Mouse (Mus musculus): ENCODE results near the gene Dguok. TPM values are rescaled to one million over a fixed set of nuclear protein-coding genes. Genes with fewer than 3 reads are reported as not detected.

Gene Dguok
- total RNA-seq, 2 experiments from 2014 or later: 28.2 to 33.3 TPM

DNA sequence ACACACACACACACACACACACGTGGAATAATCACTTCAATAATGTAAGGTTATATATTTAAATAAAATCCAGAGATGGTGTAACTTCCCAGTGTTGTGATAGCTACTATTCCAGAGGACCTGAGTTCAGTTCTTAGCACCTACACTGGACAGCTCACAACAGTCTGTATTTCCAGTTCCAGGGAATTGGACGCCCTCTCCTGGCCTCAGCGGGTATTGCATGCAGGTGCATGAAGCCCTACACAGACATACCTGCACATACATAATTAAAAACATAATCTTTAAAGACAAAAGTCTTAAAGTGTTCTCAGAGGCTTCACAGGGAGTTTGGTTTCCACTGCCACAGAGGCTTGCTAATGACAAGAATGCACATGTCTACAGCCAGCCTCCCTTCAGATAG is 6.3 kb downstream of the Dguok start:
- DNase-seq (ENCODE audit: low spot score in 2 of 2): no peak

DNA sequence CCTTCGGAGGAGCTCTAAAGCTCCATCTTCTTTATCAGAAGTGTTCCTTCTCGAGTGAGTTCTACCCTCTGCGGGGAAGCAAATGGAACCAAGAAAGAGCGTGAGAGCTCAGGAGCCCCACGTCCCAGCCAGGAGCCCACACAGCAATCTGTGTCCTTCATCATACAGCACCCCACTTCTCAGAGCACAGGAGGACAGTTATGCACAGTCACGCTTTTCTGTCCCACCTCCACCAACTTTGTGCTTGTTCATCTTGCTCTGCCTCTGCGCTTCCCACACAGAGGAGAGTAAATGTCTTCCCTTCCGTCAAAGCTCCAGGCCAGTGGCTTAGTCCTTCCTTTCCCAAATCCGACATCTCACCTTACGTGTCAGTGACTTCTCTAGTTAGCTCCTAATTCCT is 7.7 kb downstream of the Dguok start:
- DNase-seq (ENCODE audit: low spot score in 2 of 2): peak in 1 of 2 experiments; percentile 41

DNA sequence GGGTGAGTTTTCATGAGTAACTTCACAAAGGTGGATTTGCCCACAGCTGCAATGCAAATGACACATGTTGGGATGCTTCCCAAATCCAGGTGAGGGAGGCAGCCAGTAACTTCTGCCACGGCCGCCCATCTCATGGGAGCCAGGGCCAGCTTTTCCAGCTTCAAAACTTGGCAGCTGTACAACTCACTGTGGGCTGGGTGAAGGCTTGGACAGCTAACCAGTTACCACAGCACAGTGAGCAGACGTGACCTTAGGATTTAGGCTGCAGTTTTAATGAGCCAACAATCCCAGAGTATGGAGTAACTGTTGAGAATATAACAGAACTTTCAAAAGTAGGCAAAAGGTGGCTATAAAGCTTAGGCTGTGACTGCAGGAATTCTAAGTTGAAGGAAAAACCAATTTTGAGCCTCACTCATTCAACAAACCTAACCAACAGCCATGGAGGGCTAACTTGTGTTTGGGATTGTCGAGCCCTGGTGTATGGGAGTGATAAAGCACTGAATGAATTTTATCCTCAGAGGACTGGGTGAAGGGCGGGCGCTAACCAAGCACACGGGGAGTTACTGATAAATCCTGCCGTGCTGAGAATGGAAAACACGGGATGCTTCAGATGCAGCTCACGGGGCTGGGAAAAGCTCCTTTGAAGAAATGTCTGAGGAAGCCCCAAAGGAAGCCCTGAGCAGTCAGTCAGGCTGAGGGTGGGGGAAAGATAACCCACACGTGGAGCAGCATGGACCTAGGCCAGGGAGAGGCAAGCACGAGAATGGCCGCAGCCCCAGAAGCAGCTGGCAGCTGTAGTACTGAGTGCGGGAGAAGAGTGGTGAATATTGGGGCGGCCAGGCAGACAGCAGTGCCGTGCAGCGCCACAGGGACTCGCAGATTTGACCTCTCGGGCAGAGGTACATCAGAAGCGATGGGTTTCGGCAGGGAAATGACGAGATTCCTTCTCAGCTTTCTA is 9.7 kb downstream of the Dguok start:
- DNase-seq (ENCODE audit: low spot score in 2 of 2): no peak

DNA sequence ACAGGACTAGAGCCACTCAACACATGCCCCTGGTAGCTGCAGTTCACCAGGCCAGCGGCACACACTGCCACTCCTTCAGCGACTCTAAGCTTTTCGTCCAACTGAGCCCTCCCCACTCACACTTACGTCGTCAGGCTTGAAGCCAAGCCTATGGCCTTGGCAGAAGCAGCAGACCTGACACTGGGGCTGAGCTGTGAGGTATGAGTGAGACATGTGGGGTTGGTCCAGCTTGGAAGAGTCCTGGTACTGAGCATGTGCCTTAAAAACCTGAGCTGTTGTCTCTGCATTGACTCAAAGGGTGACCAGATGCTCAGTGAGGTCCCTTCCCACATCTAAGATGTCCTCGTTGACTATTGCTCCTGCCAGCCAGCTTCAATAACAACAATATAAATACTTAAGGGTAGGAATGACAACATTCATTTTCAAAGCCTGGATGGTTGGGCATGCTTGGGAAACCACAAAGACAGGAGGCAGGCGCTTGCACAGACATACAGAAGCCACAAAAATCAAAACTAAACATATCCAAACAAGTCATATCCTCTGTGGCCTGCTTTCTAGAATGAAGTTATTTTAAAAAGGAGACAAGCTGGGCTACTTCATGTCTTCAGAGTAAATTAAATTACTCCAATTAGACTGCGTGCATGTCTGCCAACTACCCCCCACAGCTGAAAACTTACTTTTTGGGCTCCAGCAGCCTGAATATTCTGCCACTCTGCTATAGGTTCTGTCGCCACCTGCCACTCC is 10.6 kb downstream of the Dguok start:
- DNase-seq (ENCODE audit: low spot score in 2 of 2): no peak

DNA sequence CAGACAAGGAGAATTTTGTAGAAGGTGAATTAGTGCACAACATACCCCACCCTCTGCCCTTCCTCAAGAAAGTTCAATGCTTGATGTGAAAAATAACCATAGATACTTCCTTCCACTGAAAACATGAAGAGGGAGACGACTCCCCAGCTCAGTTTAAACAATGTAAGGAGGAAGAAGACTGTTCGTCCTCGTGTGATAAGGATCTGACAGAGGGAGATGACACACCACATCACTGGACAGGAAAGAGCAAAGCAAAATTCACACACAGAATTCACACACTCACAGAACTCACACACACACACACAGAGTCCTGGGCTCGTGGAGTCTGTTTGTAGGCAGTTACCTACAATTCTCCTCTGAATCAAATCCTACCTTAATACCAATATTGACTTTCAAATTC is 16.1 kb downstream of the Dguok start:
- DNase-seq (ENCODE audit: low spot score in 2 of 2): no peak

DNA sequence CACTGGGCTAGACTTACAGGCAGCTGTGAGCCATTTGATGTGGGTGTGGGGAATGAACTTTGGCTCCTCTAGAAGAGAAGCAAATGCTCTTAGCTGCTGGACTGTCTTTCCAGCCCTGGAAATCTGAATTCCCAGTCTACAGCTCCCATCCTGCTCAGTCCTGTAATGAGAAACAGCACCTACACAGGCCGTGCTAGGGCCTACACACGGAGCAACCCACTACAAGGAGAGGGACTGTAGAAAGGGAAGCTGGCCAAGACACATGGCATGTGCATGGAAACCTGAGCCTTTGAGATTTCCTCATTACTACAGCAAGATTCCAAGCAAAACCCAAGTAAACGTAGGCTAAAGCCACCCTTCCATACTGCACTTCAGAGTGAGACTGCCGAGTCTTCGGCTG is 18.6 kb downstream of the Dguok start:
- no peak for DNase-seq (ENCODE audit: low spot score in 2 of 2)

DNA sequence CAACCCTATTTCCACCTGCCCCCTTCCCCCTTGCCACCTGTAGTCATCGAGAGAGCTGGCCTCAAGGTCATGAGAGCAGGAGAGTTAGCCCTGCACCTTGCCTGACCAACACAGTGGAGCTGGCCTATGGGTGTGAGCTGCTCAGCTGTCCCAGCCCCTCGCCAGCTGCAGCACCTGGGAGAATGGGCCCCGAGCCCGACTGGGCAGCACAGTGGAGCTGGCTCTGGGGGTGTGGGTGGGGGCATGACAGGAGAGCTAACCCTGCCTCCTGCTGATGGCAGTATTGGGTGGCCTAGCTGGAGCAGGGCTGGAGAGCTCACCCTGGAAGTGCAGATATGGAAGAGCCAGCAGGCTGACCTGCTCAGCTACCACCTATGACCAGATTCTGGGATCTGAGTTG is 19.5 kb downstream of the Dguok start:
- DNase-seq (ENCODE audit: low spot score in 2 of 2): no peak

DNA sequence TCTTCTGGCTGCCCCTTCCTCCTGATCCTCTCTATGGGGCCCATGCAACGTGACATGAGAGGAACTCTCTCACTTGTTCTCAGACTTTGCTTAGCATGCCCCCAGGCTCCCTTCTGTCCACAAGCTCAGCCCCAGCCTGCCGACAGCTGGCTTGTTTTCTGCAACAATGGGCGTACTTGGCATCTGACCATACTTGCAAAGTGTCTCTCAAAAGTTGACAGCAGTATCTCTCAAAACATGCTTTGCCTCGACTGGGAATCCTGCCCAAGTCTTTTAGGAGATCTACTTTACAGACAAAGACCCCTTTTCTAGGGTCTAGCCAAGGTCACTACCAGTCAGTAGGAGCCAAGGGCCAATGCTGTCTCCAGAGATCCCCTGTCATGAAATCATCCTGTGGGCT is 20.9 kb downstream of the Dguok start:
- no peak for DNase-seq (ENCODE audit: low spot score in 2 of 2)

DNA sequence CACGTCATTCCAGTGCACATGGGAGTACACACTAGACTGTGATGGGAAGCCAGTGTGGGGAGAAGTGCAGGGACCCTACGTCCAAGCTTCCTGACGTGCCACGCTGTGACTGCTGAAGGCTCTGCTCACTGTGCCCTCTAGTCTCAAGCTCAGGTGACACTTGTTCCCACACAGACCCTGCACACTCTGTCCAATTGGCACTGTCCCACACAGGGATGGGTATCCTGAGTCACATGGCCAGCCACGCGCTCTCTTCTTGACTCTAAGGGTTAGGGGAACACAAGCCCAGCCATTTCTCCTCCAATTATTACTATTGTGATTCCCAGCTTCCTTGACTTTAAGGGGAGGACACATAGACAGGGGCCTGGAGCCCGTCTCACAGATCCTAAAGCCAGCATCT is 23.0 kb downstream of the Dguok start:
- DNase-seq (ENCODE audit: low spot score in 2 of 2): no peak

DNA sequence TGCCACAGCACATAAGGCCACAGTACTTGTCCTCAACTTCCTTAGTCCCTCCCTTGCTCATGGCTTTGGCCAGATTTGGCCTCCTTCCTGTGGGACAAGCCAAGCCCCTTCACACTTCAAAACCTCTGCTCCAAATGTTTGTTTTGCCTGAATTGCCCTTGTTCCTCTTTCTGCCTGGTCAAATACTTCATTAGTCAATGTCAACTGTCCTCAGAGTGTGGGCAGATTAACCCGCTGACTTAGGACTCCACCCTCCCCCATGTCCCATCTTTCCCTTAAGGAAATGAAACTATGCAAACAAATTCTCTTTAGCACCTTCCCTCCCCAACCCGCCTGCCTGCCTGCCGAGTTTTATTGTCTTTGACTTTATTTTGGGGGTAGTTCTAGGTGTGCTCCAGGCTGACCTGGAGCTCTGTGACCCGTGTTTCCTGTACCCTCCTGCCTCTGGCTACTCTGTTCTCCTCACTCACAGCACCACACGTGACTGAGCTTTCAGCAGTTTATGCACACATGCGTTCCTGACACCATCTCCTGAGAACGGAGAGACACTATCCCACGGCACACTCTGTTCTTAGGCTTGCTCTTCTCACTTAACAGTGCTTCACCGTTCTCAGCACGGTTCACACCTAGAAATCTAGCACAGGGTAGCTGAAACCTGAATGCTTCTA is 24.2 kb downstream of the Dguok start:
- DNase-seq (ENCODE audit: low spot score in 2 of 2): no peak

DNA sequence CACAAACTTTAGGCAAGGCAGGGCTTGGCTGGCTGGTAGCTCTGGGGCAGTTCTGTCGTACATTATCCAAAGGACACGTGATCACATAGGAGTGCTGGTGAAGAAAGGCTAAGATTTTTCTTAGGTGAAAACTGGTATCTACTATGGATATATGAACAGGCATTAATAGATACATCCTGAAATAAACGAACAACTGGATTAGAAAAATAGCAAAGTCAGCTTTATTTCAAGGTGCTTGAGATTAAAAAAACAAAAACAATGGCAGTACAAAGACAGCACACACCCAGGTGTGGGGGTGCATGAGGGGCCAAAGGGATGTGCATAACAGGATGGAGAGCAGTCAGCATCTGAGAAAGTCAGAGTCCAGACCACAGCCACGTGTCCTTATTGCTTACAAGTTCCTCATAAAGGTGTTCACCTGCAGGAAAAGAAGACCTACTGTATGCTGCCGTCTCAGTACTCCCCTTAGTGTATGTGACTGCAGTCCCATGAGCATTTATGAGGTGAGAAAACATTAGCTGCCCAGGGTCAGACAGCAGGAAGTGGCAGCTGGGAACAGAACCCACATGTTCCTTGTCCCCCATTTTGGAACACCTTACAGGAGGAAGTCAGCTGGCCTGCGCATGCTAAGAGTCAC is 26.6 kb downstream of the Dguok start:
- DNase-seq (ENCODE audit: low spot score in 2 of 2): no peak

DNA sequence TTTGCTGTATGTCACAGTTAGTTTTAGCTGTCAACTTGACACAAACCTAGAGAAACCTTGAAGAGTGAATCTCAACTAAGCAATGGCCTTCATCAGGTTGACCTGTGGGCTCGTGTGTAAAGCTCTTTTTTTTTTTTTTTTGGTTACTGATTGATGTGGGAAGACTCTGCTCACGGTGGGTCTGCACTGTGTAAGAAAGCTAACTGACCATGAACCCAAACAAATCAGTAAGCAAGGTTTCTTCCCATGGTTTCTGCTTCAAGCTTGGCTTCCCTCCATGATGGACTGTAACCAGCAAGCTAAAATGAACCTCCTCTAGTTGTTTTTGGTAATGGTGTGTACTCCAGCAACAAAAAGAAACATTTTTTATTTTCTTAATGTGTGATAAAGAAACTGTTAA is 27.6 kb downstream of the Dguok start:
- DNase-seq (ENCODE audit: low spot score in 2 of 2): no peak

DNA sequence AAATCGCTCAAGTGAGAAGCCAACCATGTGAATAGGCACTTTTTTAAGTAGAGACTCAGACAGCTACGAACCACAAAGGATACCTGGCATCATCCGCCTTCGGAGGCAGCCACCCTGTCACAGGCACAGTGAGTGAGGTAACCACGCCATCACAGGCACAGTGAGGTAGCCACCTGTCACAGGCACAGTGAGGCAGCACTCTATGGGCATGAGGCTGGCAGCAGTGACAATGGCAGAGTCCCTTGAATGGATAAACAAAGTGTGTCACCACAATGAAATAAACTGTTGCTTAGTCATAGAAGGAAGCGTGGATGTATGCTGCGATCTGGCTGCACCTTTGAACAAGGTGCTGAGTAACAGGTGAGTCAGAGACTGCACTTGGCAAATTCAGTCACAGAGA is 28.1 kb downstream of the Dguok start:
- no peak for DNase-seq (ENCODE audit: low spot score in 2 of 2)

DNA sequence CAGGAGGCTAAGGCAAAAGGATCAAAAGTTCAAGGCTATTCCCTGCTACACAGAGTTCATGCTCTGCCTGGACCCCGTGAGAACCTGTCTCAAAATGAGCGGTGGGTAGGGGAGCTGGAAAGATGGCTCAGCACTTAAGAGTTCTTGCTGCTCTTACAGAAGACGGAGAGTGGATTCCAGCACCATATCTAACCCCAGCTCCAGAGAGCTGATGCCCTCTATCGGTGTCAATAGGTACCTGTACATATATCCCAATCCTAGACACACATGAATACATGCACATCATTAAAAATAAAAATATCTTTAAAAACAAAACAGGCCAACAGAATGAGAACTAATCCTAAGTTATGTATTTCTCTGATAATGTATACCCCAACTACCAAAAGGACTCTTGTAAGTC is 28.6 kb downstream of the Dguok start:
- no peak for DNase-seq (ENCODE audit: low spot score in 2 of 2)

DNA sequence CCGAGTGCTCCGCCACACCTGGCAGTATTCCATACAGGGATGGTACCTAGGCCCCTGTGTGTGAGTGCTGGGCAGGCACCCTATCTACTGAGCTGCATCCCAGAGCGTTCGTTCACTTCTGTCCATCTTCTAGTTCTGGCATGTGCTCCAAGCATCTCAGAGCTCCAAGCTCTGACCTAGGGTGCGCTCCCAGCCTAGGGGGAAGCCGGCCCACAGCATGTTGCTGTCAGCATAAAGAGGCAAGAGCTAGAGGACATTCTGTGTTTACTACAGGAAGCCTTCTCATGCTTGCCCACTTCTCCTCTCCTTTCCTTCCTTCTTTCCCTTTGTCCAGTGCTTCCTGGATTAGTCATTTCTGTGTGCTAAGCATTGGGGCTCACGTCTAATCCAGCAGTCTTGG is 31.3 kb downstream of the Dguok start:
- no peak for DNase-seq (ENCODE audit: low spot score in 2 of 2)

DNA sequence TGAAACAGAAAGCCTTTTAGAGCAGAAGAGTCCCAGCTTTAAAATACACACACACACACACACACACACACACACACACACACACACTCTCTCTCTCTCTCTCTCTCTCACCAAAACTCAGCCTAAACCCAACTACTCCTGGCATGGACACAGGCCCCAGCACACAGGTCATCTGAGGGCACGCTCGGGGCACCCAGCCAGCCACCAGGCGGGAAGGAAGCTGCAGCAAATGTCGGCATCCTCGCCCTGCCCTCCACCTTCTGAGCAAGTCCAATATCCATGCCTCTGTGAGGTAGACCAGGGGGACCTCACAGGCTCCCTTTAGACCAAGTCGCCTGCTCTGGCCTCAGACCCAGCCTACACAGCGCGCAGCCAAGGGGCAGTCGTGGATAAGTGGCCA is 33.5 kb downstream of the Dguok start:
- DNase-seq (ENCODE audit: low spot score in 2 of 2): no peak

DNA sequence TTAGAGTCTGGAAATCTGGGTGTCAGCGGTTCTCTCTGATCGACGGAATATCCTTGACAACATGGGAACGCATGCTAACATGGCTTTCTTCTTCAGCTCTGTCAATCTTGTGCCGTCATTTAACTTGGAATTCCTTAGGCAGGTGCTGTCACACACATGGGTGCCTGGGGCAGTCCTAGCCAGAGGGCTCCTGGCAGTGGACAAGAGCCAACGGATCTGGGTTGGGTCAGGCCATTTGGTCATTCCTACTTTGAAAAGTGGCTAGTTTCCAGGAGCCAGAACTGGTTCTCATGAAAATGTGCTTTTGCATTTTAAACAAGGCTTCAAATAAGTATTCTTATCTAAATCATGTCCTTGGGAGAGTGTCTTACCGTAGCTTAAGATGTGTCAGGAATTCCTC is 35.0 kb downstream of the Dguok start:
- DNase-seq (ENCODE audit: low spot score in 2 of 2): no peak

DNA sequence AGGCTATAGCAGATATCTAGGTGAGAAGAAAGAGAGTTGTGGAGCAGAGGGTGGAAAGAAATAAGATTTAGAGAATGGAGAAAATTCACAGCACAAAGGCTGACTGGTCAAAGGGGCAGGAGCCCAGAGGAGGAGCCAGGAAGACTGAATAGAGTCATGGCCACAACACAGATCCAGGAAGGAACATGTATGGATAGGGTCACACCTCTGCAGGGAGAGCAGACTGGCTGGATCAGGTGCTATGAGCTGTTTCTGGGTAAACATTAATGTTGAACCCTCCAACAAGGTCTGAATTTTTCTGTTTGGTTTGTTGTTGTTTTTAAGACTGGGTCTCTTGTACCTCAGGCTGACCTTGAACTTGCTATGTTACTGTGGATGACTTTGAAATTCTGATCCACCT is 42.8 kb downstream of the Dguok start:
- DNase-seq (ENCODE audit: low spot score in 2 of 2): no peak

DNA sequence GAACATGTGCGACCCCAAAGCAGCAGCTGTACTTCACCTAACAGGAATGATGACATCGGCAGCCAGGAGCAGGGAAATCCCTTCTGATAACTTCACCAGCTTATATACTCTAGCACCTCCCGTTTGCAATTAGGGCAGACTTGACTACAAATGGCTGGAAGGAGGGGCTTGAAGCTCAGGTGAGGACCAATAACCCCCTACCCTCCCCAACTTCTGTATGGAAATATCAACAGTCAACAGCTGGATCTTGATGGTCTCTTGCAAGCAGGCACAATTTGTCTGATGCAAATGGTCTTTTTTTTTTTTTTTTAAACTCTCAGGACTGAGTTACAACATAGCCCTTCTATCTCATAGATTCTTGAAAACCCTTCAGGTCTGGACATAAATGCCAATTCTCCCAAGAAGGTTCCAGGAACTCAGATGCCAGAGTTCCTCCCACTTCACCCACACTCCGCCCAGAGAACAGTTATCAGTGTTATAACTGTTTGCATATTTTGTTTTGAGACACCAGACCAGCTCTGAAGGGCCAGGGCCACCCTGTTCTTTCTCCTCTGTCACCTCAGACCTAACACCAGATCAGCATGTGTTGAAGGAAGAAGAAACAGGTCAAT is 47.6 kb downstream of the Dguok start, which contains the start of gene Tet3:
Gene Tet3 (minus strand): TSS at position 51 of the 611 bp plus-strand sequence.
- DNase-seq (ENCODE audit: low spot score in 2 of 2): no peak

DNA sequence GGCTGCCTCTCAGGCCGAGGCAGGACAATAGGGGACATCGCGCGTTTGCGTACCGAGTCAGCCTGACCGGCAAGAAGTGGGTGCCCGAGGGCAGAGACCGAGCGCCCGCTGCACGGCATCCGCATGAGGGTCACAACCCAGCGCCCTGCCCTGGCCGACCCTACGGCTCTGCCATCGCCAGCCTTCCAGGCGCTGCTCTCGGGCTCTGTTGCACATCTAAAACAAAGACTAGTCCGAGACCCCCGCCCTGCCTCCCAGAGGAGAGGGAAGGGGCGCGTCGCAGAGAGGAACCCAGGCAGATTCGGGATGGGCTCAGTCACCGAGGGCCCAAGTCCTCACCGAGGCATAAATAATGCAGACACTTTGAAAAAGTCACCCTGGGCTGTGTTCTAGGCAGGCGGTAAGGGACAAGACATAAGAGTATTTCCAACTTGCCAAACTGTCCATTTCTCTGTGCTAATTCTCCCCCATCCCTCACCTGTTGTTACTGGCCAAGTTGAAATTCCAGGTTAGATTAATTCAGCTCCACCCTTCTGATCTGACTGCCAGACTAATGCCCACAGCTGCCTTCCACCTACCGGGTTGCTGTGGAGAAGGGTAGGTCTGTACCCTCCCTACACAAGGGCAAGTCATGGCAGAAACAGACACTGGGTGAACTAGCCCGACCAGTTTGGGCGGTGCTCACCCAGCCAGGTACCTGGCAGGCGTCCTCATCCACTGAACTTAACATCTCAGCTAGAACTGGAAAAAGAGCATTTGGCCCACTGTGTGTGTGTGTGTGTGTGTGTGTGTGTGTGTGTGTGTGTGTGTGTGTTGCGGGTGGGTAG is 49.6 kb downstream of the Dguok start:
- no peak for DNase-seq (ENCODE audit: low spot score in 2 of 2)

All from layer of hippocampus, adult 18-20 months (tissue).